Mouse (Mus musculus) heart, embryonic 12.5 days (tissue): ENCODE results near the gene Prl2a1. TPM values are rescaled to one million over a fixed set of nuclear protein-coding genes. Genes with fewer than 3 reads are reported as not detected.
"Not testable (repeated sequence)": the region's sequence is repeated elsewhere in the genome, so short reads cannot be mapped to it uniquely, and the experiment has no call there.

Experiments used
- ATAC-seq: fragments of 200-750 bp; cut with Nextera tagmentation; 2 replicates; pipeline ENCODE4 v1.8.0; 2017; ENCODE audit warnings: moderate TSS enrichment, moderate library complexity; ENCODE audit not compliant: insufficient number of reproducible peaks, low FRiP score
- H3K27ac ChIP-seq: fragments of 300-500 bp; sonication (generic); 2 replicates; pipeline ENCODE4 v1.5.1; 2016; ENCODE audit warnings: mild to moderate bottlenecking, moderate library complexity; ENCODE audit not compliant: poor library complexity, severe bottlenecking
- H3K27me3 ChIP-seq: fragments of 300-500 bp; sonication (generic); replicated peaks from 2 replicates; pipeline ENCODE4 v1.6.1; 2016; ENCODE audit warnings: mild to moderate bottlenecking, moderate library complexity
- H3K36me3 ChIP-seq: fragments of 300-500 bp; sonication (generic); 2 replicates; pipeline ENCODE4 v1.6.1; 2016; ENCODE audit warnings: mild to moderate bottlenecking, moderate library complexity
- H3K4me1 ChIP-seq: fragments of 300-500 bp; sonication (generic); replicated peaks from 2 replicates; pipeline ENCODE4 v1.6.1; 2016; ENCODE audit warnings: mild to moderate bottlenecking
- H3K4me2 ChIP-seq: fragments of 300-500 bp; sonication (generic); 2 replicates; pipeline ENCODE4 v1.6.1; 2016; ENCODE audit warnings: mild to moderate bottlenecking, moderate library complexity
- H3K4me3 ChIP-seq: fragments of 300-500 bp; sonication (generic); 2 replicates; pipeline ENCODE4 v1.5.1; 2016; ENCODE audit warnings: mild to moderate bottlenecking
- H3K9ac ChIP-seq: fragments of 300-500 bp; sonication (generic); 2 replicates; pipeline ENCODE4 v1.6.1; 2016; ENCODE audit warnings: mild to moderate bottlenecking, moderate library complexity
- H3K9me3 ChIP-seq: fragments of 300-500 bp; sonication (generic); replicated peaks from 2 replicates; pipeline ENCODE4 v1.6.1; 2016; ENCODE audit warnings: mild to moderate bottlenecking, moderate library complexity
- WGBS: fragments of 180-500 bp; shearing (Covaris S2); methylation state at CpG from one replicate; pipeline ENCODE4 v1.1.7; 2016; 5-methylcytosine and 5-hydroxymethylcytosine counted together
- polyA plus RNA-seq: library from polyadenylated mRNA; unstranded; fragments of >200 nt; fragmentation: Nextera tagmentation; extraction: Ambion mirVana; gene quantifications from 2 replicates; pipeline ENCODE4 v1.2.1, GENCODE M21; 2016

Prl2a1 gene
- polyA plus RNA-seq, result not detected in 2 replicates

DNA sequence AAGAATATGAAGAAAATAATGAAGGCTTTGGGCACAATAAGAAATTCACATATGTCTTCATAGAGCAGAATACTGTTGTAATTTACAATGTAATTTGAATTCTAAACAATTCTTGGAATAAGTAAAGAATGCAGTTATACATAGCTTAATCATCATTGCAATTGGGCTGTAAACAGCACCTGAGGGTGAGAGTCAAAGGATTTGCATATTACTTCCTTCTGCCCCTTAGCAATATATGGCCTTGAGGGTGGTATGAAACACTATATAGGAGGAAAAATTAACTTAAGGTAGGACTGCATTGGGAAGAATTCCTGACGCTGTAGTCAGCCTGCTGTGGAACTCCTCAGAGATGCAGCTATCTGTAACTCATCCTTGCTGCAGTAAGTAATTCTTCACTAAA, at the start of gene Prl2a1:
Gene Prl2a1 (plus strand): TSS at position 301 of the 400 bp plus-strand sequence.
- H3K9ac ChIP-seq, result no peak within 1 kb of the TSS
- H3K36me3 ChIP-seq, result no peaks in the 10 kb centered on the region
- H3K4me3 ChIP-seq, result no peak within 1 kb of the TSS
- no peak for ATAC-seq
- H3K4me1 ChIP-seq, result no peaks in the 10 kb centered on the region
- no peaks in the 10 kb centered on the region for H3K9me3 ChIP-seq
- H3K27me3 ChIP-seq, result no peaks in the 10 kb centered on the region
- H3K27ac ChIP-seq, result no peak within 1 kb of the TSS
- no peak within 1 kb of the TSS for H3K4me2 ChIP-seq
- WGBS, result 85% methylated on average over 1 of the region's 1 CpGs

GRCm38 (mm10) chr13:27780704-27781103, 20.8 kb upstream of the Prl2a1 start, which contains the start of gene Prl7c1:
Gene Prl7c1 (minus strand): TSS chr13:27780804.
- not testable (repeated sequence) for H3K9me3 ChIP-seq

DNA sequence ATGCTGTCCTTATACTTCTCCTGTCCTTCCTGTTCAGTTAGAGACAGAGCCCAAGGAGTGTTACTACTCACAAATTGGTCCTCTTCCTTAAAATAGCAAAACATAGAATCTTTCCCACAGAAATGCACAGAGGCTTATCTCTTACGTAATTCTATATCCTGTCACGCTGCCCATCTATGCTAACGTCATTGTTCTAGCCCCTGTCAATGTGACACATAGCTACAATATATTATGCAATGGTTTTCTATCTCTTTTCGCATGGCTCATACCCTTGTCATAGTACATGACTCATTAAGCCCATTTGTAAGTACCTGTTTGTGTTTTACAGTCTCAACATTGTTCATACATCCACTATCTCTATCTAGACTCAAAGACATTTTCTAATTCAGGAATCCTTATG, 2.2 kb upstream of the Prl2a1 start:
- Histone ChIP-seq H3K9me3 (no peaks in the 10 kb centered on the region), H3K36me3 (no peaks in the 10 kb centered on the region), H3K27ac (no peak overlapping the region), H3K27me3 (no peaks in the 10 kb centered on the region), H3K9ac (no peak overlapping the region), H3K4me3 (no peak overlapping the region), H3K4me1 (no peaks in the 10 kb centered on the region), H3K4me2 (no peak overlapping the region)
- WGBS, result 68% methylated on average over 4 of the region's 4 CpGs
- ATAC-seq, result no peak

More at GRCm38 (mm10) chr13:27780704-27781103, 20.8 kb upstream of the Prl2a1 start, which contains the start of gene Prl7c1:
- not testable (repeated sequence) for H3K4me3 ChIP-seq, H3K36me3 ChIP-seq, H3K4me2 ChIP-seq, ATAC-seq, H3K4me1 ChIP-seq, H3K27ac ChIP-seq, H3K9ac ChIP-seq, H3K27me3 ChIP-seq
- 76% methylated on average over 3 of the region's 3 CpGs for WGBS

DNA sequence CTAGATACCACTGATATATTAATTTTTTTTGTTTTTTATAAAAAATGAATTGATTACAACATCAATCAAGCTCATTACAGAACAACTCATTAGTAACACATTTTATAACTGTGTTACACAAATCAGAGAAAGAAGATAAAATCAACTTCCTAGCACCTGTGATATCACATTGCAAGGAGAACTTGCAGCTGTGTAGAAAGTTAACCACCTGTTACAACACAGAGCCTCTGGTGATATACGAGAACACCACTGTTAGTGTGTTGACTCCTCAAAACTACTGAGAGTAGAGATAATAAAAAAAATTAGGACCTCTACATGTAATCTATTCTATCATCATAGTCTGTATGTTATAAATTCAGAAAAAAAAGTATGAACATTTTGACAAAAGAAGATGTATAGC, 1.3 kb downstream of the Prl2a1 start:
- WGBS, result 71% methylated on average over 1 of the region's 1 CpGs
- H3K27me3 ChIP-seq, result no peaks in the 10 kb centered on the region
- H3K27ac ChIP-seq, result no peak overlapping the region
- no peak for ATAC-seq
- H3K4me2 ChIP-seq, result no peak overlapping the region
- no peaks in the 10 kb centered on the region for H3K4me1 ChIP-seq
- H3K9me3 ChIP-seq, result no peaks in the 10 kb centered on the region
- H3K9ac ChIP-seq, result no peak overlapping the region
- no peaks in the 10 kb centered on the region for H3K36me3 ChIP-seq
- H3K4me3 ChIP-seq, result no peak overlapping the region

GRCm38 (mm10) chr13:27849042-27849441, 47.6 kb downstream of the Prl2a1 start, which contains the start of gene Prl2c1:
Gene Prl2c1 (plus strand): TSS chr13:27849342.
- Histone ChIP-seq H3K4me1 (no peaks in the 10 kb centered on the region), H3K4me3 (no peak within 1 kb of the TSS), H3K9me3 (no peaks in the 10 kb centered on the region), H3K36me3 (no peaks in the 10 kb centered on the region), H3K4me2 (no peak within 1 kb of the TSS), H3K9ac (no peak within 1 kb of the TSS), H3K27ac (no peak within 1 kb of the TSS), H3K27me3 (no peaks in the 10 kb centered on the region)
- 87% methylated on average over 3 of the region's 3 CpGs for WGBS
- ATAC-seq, result no peak

Other genes starting within 250 kb of the Prl2a1 start
- gene Prl8a9, start 237.0 kb upstream of the Prl2a1 start, polyA plus RNA-seq, result not detected in 2 replicates
- not detected in 2 replicates for gene Prl8a1, start 219.5 kb upstream of the Prl2a1 start, polyA plus RNA-seq
- gene Prl7b1, start 191.1 kb upstream of the Prl2a1 start, polyA plus RNA-seq, result not detected in 2 replicates
- gene Prl7a1, start 159.2 kb upstream of the Prl2a1 start, polyA plus RNA-seq, result not detected in 2 replicates
- not detected in 2 replicates for gene Prl7a2, start 133.6 kb upstream of the Prl2a1 start, polyA plus RNA-seq
- not detected in 2 replicates for gene Prl7d1, start 84.9 kb upstream of the Prl2a1 start, polyA plus RNA-seq
- gene Prl7c1, start 20.9 kb upstream of the Prl2a1 start, polyA plus RNA-seq, result not detected in 2 replicates
- gene Prl2c1, start 47.7 kb downstream of the Prl2a1 start, polyA plus RNA-seq, result not detected in 2 replicates
- not detected in 2 replicates for gene Prl4a1, start 214.6 kb downstream of the Prl2a1 start, polyA plus RNA-seq